Mouse (Mus musculus): Measurements from ENCODE around the gene 1810055G02Rik. TPM values are rescaled to one million over a fixed set of nuclear protein-coding genes. Genes with fewer than 3 reads are reported as not detected.

Gene 1810055G02Rik
- polyA plus RNA-seq, 1 experiment: 24.8 TPM

DNA sequence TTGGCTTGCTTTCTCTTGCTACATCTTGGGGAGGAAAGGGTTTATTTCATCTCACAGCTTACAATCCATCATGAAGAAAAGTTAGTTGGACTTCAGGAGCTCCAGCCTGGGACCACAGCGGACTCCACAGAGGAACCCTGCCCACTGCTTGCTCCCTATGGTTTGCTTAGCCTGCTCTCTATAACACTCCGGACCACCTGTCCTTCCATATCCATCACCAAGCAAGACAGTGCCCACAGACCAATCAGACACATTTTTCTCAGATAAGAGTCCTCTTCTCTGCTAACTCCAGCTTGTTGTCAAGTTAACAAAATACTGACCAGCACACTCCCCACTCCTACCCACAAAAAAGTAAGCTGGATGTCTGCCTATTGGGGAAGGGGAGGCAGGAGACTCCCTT is 13.6 kb upstream of the 1810055G02Rik start:
- 98% methylated on average over 2 of the region's 2 CpGs for WGBS

DNA sequence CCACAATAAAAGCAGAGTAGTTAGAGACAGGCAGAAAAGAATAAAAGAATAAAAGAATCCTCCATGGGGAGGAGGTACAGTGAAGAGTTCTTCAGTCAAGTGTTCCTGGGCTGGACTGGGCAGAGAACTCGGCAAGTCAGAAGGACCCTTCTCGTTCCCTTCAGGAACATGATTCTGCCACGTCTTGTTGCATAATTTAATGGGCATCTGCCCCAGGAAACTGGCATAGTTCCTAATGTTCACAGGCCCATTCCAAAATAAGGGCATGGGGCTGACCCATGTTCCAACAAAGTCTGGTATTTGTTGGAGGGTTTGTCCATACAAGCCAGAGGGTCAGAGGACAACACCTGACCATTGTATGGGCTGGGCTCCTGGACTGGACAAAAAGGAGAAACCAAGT is 13.1 kb upstream of the 1810055G02Rik start:
- WGBS: 96% methylated on average over 3 of the region's 3 CpGs
- Histone ChIP-seq H3K27ac (ENCODE audit: control insufficient read depth, insufficient read depth, low read length) (no peak overlapping the region), H3K36me3 (ENCODE audit: control insufficient read depth, insufficient read depth, low read length) (no peaks in the 10 kb centered on the region), H3K4me1 (replicated peaks; ENCODE audit: control insufficient read depth, insufficient read depth, low read length) (no peaks in the 10 kb centered on the region), H3K27me3 (ENCODE audit: control insufficient read depth, insufficient read depth, low read length) (no peaks in the 10 kb centered on the region), H3K4me3 (ENCODE audit: control insufficient read depth, insufficient read depth, low read length) (no peak overlapping the region)
- TF ChIP-seq CTCF (IDR thresholded peaks at IDR 0.05; ENCODE audit: borderline replicate concordance, control insufficient read depth, extremely low read depth, insufficient read depth, low read length, poor library complexity): no peak
- no peak for TF ChIP-seq POLR2A (IDR thresholded peaks at IDR 0.05; ENCODE audit: control insufficient read depth, extremely low read depth, insufficient read depth, low read length, poor library complexity)
- DNase-seq: no peak

More for the DNA sequence above, 13.6 kb upstream of the 1810055G02Rik start:
- Histone ChIP-seq H3K36me3 (ENCODE audit: control insufficient read depth, insufficient read depth, low read length) (no peaks in the 10 kb centered on the region), H3K4me1 (replicated peaks; ENCODE audit: control insufficient read depth, insufficient read depth, low read length) (no peaks in the 10 kb centered on the region), H3K27me3 (ENCODE audit: control insufficient read depth, insufficient read depth, low read length) (no peaks in the 10 kb centered on the region), H3K4me3 (ENCODE audit: control insufficient read depth, insufficient read depth, low read length) (no peak overlapping the region), H3K27ac (ENCODE audit: control insufficient read depth, insufficient read depth, low read length) (no peak overlapping the region)
- DNase-seq: no peak
- TF ChIP-seq CTCF (IDR thresholded peaks at IDR 0.05; ENCODE audit: borderline replicate concordance, control insufficient read depth, extremely low read depth, insufficient read depth, low read length, poor library complexity): no peak
- TF ChIP-seq POLR2A (IDR thresholded peaks at IDR 0.05; ENCODE audit: control insufficient read depth, extremely low read depth, insufficient read depth, low read length, poor library complexity): no peak

DNA sequence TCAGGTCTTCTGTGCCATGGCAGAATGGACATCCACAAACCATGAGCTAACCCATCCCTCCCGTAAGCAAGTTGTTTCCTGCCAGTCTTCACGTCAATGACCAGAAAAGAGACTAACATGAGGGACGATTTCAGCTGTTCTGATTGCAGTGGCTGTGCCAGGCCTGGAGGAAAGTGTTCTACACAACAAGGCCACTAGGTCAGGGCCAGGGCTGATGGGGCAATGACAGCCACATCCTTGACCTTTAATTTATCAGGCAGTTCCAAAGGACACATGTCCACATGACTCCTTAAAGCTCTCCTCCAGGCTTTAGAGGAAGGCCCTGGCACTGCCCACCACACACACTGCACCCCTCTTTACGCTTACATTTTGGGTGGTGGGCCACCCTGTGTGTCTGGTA is 12.6 kb upstream of the 1810055G02Rik start:
- no peak overlapping the region for H3K27ac ChIP-seq (ENCODE audit: control insufficient read depth, insufficient read depth, low read length)
- no peaks in the 10 kb centered on the region for H3K4me1 ChIP-seq (replicated peaks; ENCODE audit: control insufficient read depth, insufficient read depth, low read length)
- TF ChIP-seq CTCF (IDR thresholded peaks at IDR 0.05; ENCODE audit: borderline replicate concordance, control insufficient read depth, extremely low read depth, insufficient read depth, low read length, poor library complexity): no peak
- TF ChIP-seq POLR2A (IDR thresholded peaks at IDR 0.05; ENCODE audit: control insufficient read depth, extremely low read depth, insufficient read depth, low read length, poor library complexity): no peak
- no peaks in the 10 kb centered on the region for H3K27me3 ChIP-seq (ENCODE audit: control insufficient read depth, insufficient read depth, low read length)
- 94% methylated on average over 4 of the region's 4 CpGs for whole genome bisulfite sequencing
- DNase-seq: no peak
- no peaks in the 10 kb centered on the region for H3K36me3 ChIP-seq (ENCODE audit: control insufficient read depth, insufficient read depth, low read length)
- H3K4me3 ChIP-seq (ENCODE audit: control insufficient read depth, insufficient read depth, low read length): no peak overlapping the region

DNA sequence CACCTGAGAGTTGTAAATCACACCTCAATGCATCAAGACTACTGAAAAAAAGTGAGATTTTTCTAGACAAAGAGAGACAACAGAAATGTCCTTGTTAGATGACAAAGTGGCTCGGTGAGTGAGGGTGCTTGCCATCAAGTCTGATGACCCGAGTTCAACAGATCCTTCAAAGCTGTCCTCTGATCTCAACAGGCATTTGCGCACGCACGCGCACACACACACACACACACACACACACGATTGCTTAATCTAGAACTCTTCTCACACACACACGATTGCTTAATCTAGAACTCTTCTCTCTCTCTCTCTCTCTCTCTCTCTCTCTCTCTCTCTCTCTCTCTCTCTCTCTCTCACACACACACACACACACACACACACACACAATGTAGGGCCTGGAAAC is 12.1 kb upstream of the 1810055G02Rik start:
- no peaks in the 10 kb centered on the region for H3K27me3 ChIP-seq (ENCODE audit: control insufficient read depth, insufficient read depth, low read length)

DNA sequence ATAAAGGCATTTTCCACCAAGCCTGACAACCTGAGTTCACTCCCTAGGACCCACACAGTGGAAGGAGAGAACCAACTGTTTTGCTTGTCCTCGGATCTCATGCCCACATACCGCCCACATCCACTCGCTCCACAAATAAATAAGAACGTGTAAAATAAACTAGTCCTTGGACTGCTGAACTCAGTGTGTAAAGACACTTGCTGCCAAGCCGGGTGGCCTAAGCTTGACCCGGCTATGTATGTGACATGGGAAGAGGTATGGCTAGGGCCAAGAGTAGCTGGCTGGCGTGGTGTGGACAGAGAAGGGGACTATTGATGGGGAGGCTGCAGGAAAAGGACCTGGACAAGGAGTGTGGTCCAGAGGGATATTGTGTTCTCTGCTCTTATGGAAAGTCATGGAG is 10.1 kb upstream of the 1810055G02Rik start:
- H3K4me3 ChIP-seq (ENCODE audit: control insufficient read depth, insufficient read depth, low read length): no peak overlapping the region
- TF ChIP-seq POLR2A (IDR thresholded peaks at IDR 0.05; ENCODE audit: control insufficient read depth, extremely low read depth, insufficient read depth, low read length, poor library complexity) (no peak), CTCF (IDR thresholded peaks at IDR 0.05; ENCODE audit: borderline replicate concordance, control insufficient read depth, extremely low read depth, insufficient read depth, low read length, poor library complexity) (no peak)
- WGBS: 95% methylated on average over 7 of the region's 7 CpGs
- no peak overlapping the region for H3K27ac ChIP-seq (ENCODE audit: control insufficient read depth, insufficient read depth, low read length)
- H3K4me1 ChIP-seq (replicated peaks; ENCODE audit: control insufficient read depth, insufficient read depth, low read length): no peaks in the 10 kb centered on the region
- H3K36me3 ChIP-seq (ENCODE audit: control insufficient read depth, insufficient read depth, low read length): no peaks in the 10 kb centered on the region
- no peak for DNase-seq
- H3K27me3 ChIP-seq (ENCODE audit: control insufficient read depth, insufficient read depth, low read length): no peaks in the 10 kb centered on the region

More for the DNA sequence above, 12.1 kb upstream of the 1810055G02Rik start:
- TF ChIP-seq POLR2A (IDR thresholded peaks at IDR 0.05; ENCODE audit: control insufficient read depth, extremely low read depth, insufficient read depth, low read length, poor library complexity): no peak
- no peak for TF ChIP-seq CTCF (IDR thresholded peaks at IDR 0.05; ENCODE audit: borderline replicate concordance, control insufficient read depth, extremely low read depth, insufficient read depth, low read length, poor library complexity)
- Histone ChIP-seq H3K4me1 (replicated peaks; ENCODE audit: control insufficient read depth, insufficient read depth, low read length) (no peaks in the 10 kb centered on the region), H3K36me3 (ENCODE audit: control insufficient read depth, insufficient read depth, low read length) (no peaks in the 10 kb centered on the region), H3K4me3 (ENCODE audit: control insufficient read depth, insufficient read depth, low read length) (no peak overlapping the region), H3K27ac (ENCODE audit: control insufficient read depth, insufficient read depth, low read length) (no peak overlapping the region)
- DNase-seq: no peak
- WGBS: 86% methylated on average over 8 of the region's 8 CpGs

DNA sequence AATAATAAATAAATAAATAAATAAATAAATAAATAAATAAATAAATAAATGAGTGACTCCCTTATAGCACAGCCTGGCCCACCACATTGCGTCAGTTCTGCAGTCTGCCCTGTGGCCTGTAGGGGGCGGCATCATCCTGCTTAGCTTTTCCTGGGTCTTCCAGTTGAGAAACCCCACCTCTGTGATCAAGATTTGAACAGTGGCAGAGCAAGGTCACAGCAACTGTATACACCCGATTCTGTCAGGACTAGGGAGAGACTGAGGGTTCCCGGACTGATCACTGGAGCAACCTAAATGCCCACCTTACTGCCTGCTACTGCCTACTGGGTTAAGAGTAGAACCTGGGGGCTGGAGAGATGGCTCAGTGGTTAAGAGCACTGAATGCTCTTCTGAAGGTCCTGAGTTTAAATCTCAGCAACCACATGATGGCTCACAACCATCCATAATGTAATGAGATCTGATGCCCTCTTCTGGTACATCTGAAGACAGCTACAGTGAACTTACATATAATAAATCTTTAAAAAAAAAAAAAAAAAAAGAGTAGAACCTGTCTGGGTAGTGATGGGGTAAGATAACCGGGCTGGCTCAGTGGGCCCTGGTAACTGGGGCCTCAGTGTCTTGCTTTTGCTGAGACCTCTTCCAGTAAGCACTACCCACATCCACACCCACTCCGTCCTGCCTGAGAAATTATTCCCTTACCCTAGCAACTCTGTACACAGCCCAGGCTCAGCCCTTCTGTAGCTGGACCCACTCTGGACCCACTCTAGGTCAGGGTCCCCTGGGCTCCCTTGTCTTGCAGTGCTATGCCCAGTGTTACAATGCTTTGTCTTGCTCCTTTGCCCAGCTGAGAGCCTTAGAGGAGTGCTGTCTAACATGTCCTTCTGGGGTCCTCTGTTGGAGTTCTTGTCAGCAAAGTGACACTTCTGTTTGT is 8.3 kb upstream of the 1810055G02Rik start:
- DNase-seq: peak; percentile 87
- 35% methylated on average over 6 of the region's 6 CpGs for WGBS
- no peaks in the 10 kb centered on the region for H3K36me3 ChIP-seq (ENCODE audit: control insufficient read depth, insufficient read depth, low read length)
- TF ChIP-seq POLR2A (IDR thresholded peaks at IDR 0.05; ENCODE audit: control insufficient read depth, extremely low read depth, insufficient read depth, low read length, poor library complexity) (no peak), CTCF (IDR thresholded peaks at IDR 0.05; ENCODE audit: borderline replicate concordance, control insufficient read depth, extremely low read depth, insufficient read depth, low read length, poor library complexity) (peak; percentile 71; the same call in 1 of the 2 replicates)
- no peaks in the 10 kb centered on the region for H3K27me3 ChIP-seq (ENCODE audit: control insufficient read depth, insufficient read depth, low read length)
- no peak overlapping the region for H3K4me3 ChIP-seq (ENCODE audit: control insufficient read depth, insufficient read depth, low read length)
- no peak overlapping the region for H3K27ac ChIP-seq (ENCODE audit: control insufficient read depth, insufficient read depth, low read length)
- H3K4me1 ChIP-seq (replicated peaks; ENCODE audit: control insufficient read depth, insufficient read depth, low read length): no peaks in the 10 kb centered on the region

Measured in thymus, adult 2 months (tissue).